Mouse (Mus musculus) testis, adult 2 months (tissue): Measurements from ENCODE around the gene Get4.

Experiments used
- CTCF ChIP-seq: fragments of 200-500 bp; IDR thresholded peaks from 2 replicates; pipeline ENCODE4 v1.5.1; 2012; ENCODE audit warnings: low read depth, mild to moderate bottlenecking, inconsistent platforms, low read length, moderate library complexity; ENCODE audit not compliant: control insufficient read depth, insufficient read depth, insufficient replicate concordance
- POLR2A ChIP-seq: fragments of 200-500 bp; IDR thresholded peaks from 2 replicates; pipeline ENCODE4 v1.6.1; 2012; ENCODE audit warnings: low read depth, mild to moderate bottlenecking, inconsistent platforms, low read length, moderate library complexity; ENCODE audit not compliant: control insufficient read depth

GRCm38 (mm10) chr5:139256211-139256765 lies 4.2 kb downstream of the Get4 start:
- no peak for TF ChIP-seq CTCF
- TF ChIP-seq POLR2A, result no peak
